Comparison of ENCODE assay signal across 20 mouse cellular contexts in the genomic region with DNA sequence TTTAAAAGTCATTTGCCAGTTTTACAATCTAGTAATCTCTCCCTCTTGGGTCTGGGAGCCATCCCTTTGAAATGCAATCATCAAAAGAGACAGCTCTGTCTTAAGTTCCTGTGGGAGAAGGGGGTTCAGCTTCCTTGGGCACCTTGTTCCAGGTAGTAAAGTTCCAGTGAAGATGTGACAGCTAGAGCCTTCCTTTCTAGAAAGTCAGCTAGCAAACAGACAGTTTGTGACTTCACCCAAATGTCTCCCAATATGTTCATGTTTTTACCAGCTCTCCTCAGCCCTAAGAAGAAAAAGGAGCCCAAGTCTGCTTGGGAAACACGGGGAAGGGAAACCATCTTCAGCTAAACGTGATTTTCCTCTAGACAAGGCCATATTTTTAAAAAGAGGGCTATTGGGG. TPM values are rescaled to one million over a fixed set of nuclear protein-coding genes. Genes with fewer than 3 reads are reported as not detected.
DNase-seq lines count a peak whose midpoint lies in the region; ATAC-seq and TF ChIP-seq lines count a peak whose summit lies in the region.
"Had no signal": no experiment of that assay in that cellular context is flagged by ENCODE, and none has a peak within 500 bp of the region (broad histone marks: within the 10 kb centered on the region; RNA-seq: fewer than 3 reads in every experiment).

No protein-coding gene starts in this region.

- WGBS in embryonic facial prominence, embryonic 10.5 days = 77% methylated on average over 2 of the region's 2 CpGs

- H3K36me3 ChIP-seq in embryonic facial prominence, embryonic 10.5 days (replicated peaks) = no peaks in the 10 kb centered on the region
- H3K36me3 ChIP-seq: embryonic facial prominence, embryonic 13.5 days; embryonic facial prominence, embryonic 15.5 days; forebrain, embryonic 10.5 days; forebrain, embryonic 12.5 days had no signal

- no peaks in the 10 kb centered on the region for H3K4me1 ChIP-seq in embryonic facial prominence, embryonic 10.5 days
- H3K4me1 ChIP-seq: embryonic facial prominence, embryonic 13.5 days; embryonic facial prominence, embryonic 15.5 days; forebrain, embryonic 10.5 days; forebrain, embryonic 12.5 days had no signal

- no peaks in the 10 kb centered on the region for H3K9me3 ChIP-seq in embryonic facial prominence, embryonic 10.5 days
- H3K9me3 ChIP-seq: embryonic facial prominence, embryonic 13.5 days; embryonic facial prominence, embryonic 15.5 days; forebrain, embryonic 10.5 days; forebrain, embryonic 12.5 days had no signal

- peak; percentile 39; the same call in 1 of the 2 replicates for ATAC-seq in frontal cortex, adult (ENCODE audit: low TSS enrichment)
- ATAC-seq: forebrain, embryonic 14.5 days had no signal

- peak overlapping the region; percentile 64; the same call in 1 of the 2 replicates for H3K27ac ChIP-seq in layer of hippocampus, adult 2 months
- no peak overlapping the region for H3K27ac ChIP-seq in embryonic facial prominence, embryonic 10.5 days (replicated peaks)
- H3K27ac ChIP-seq: embryonic facial prominence, embryonic 13.5 days; embryonic facial prominence, embryonic 15.5 days; forebrain, embryonic 10.5 days; forebrain, embryonic 12.5 days had no signal

- no peak for DNase-seq in frontal cortex, postnatal 10 days (ENCODE audit: low spot score in 2 of 2)
- DNase-seq in layer of hippocampus, adult 2 months (ENCODE audit: low spot score in 2 of 2) = peak in 1 of 2 experiments; percentile 41
- no peak for DNase-seq in layer of hippocampus, adult 9-11 months
- DNase-seq in embryonic facial prominence, embryonic 10.5 days (ENCODE audit: low spot score) = no peak
- DNase-seq: adrenal gland, adult 2 months; adrenal gland, postnatal 10 days; adrenal gland, postnatal 25 days; cerebellum, adult 11-12 months; cerebellum, adult 2 months; cerebellum, adult 9-10 months; cerebellum, postnatal 10 days; cerebellum, postnatal 25 days had no signal

- TF ChIP-seq CTCF in layer of hippocampus, adult 2 months (conservative IDR thresholded peaks at IDR 0.05) = no peak

- H3K4me3 ChIP-seq in layer of hippocampus, adult 2 months = no peak overlapping the region
- no peak overlapping the region for H3K4me3 ChIP-seq in embryonic facial prominence, embryonic 10.5 days
- H3K4me3 ChIP-seq: embryonic facial prominence, embryonic 13.5 days; embryonic facial prominence, embryonic 15.5 days; erythroblast, embryonic 14.5 days; forebrain, embryonic 10.5 days; forebrain, embryonic 12.5 days had no signal

- H3K27me3 ChIP-seq in embryonic facial prominence, embryonic 10.5 days (replicated peaks; ENCODE audit: low read depth, poor library complexity, severe bottlenecking) = no peaks in the 10 kb centered on the region
- H3K27me3 ChIP-seq: embryonic facial prominence, embryonic 13.5 days; embryonic facial prominence, embryonic 15.5 days; forebrain, embryonic 12.5 days had no signal

RNA-seq across cellular contexts. Expression of gene Me1, which starts 16.9 kb away (rescaled TPM):
- total RNA-seq in layer of hippocampus, adult 2 months (2021) = 10 to 100 TPM; 63.2 to 63.9 TPM
- polyA plus RNA-seq in embryonic facial prominence, embryonic 10.5 days (2016; fragmentation: Nextera tagmentation; extraction: Ambion mirVana) = 10.1 and 12.0 TPM in 2 replicates

RNA-seq across cellular contexts. Expression of gene Prss35, which starts 30.8 kb away (rescaled TPM):
- 1 to 10 TPM; 5.3 to 5.9 TPM for total RNA-seq in layer of hippocampus, adult 2 months (2021)
- polyA plus RNA-seq in embryonic facial prominence, embryonic 10.5 days (2016; fragmentation: Nextera tagmentation; extraction: Ambion mirVana) = 1.7 and 3.0 TPM in 2 replicates
- total RNA-seq: MEL had no signal
- polyA plus RNA-seq: erythroblast, embryonic 14.5 days had no signal
